Mouse (Mus musculus) neural tube, embryonic 12.5 days (tissue): ENCODE results near the gene Usp35. TPM values are rescaled to one million over a fixed set of nuclear protein-coding genes. Genes with fewer than 3 reads are reported as not detected.

Experiments
- ATAC-seq: fragments of 200-750 bp; cut with Nextera tagmentation; 2 replicates; pipeline ENCODE4 v1.8.0; 2017; ENCODE audit warnings: low read depth, mild to moderate bottlenecking, moderate TSS enrichment, moderate library complexity; ENCODE audit not compliant: low FRiP score
- H3K27ac ChIP-seq: fragments of 300-500 bp; sonication (generic); 2 replicates; pipeline ENCODE4 v1.5.1; 2016
- H3K27me3 ChIP-seq: fragments of 300-500 bp; sonication (generic); replicated peaks from 2 replicates; pipeline ENCODE4 v1.6.1; 2016; ENCODE audit warnings: mild to moderate bottlenecking
- H3K36me3 ChIP-seq: fragments of 300-500 bp; sonication (generic); 2 replicates; pipeline ENCODE4 v1.6.1; 2016; ENCODE audit warnings: mild to moderate bottlenecking
- H3K4me1 ChIP-seq: fragments of 300-500 bp; sonication (generic); 2 replicates; pipeline ENCODE4 v1.6.1; 2016
- H3K4me2 ChIP-seq: fragments of 300-500 bp; sonication (generic); replicated peaks from 2 replicates; pipeline ENCODE4 v1.6.1; 2016; ENCODE audit warnings: mild to moderate bottlenecking
- H3K4me3 ChIP-seq: fragments of 300-500 bp; sonication (generic); 2 replicates; pipeline ENCODE4 v1.5.1; 2016
- H3K9ac ChIP-seq: fragments of 300-500 bp; sonication (generic); 2 replicates; pipeline ENCODE4 v1.6.1; 2016; ENCODE audit warnings: mild to moderate bottlenecking
- H3K9me3 ChIP-seq: fragments of 300-500 bp; sonication (generic); 2 replicates; pipeline ENCODE4 v1.6.1; 2016; ENCODE audit warnings: mild to moderate bottlenecking
- WGBS: fragments of 180-500 bp; shearing (Covaris S2); methylation state at CpG from one replicate; pipeline ENCODE4 v1.1.7; 2016; 5-methylcytosine and 5-hydroxymethylcytosine counted together
- polyA plus RNA-seq: library from polyadenylated mRNA; unstranded; fragments of >200 nt; fragmentation: Nextera tagmentation; extraction: Ambion mirVana; gene quantifications from 2 replicates; pipeline ENCODE4 v1.2.1, GENCODE M21; 2016

The Usp35 gene
- polyA plus RNA-seq, 1 experiment from 2014 or later, result 4.9 TPM

- 67% methylated on average over 13 of the region's 13 CpGs for WGBS
- Histone ChIP-seq H3K27ac (no peak overlapping the region), H3K4me2 (no peak overlapping the region), H3K27me3 (peaks cover 36% of the 10 kb centered on the region), H3K4me1 (peaks cover 31% of the 10 kb centered on the region), H3K9me3 (no peaks in the 10 kb centered on the region), H3K36me3 (0 out of 2 replicates have a peak, but pooled peaks cover 2% of the 10 kb centered on the region), H3K9ac (no peak overlapping the region), H3K4me3 (no peak overlapping the region)
- no peak for ATAC-seq
Measured at GRCm38 (mm10) chr7:97328891-97329588, 2.8 kb downstream of the Usp35 start.

GRCm38 (mm10) chr7:97327376-97327775, 4.4 kb downstream of the Usp35 start:
- Histone ChIP-seq H3K4me1 (peaks cover 24% of the 10 kb centered on the region), H3K4me2 (no peak overlapping the region), H3K9me3 (no peaks in the 10 kb centered on the region), H3K27ac (no peak overlapping the region), H3K9ac (no peak overlapping the region), H3K4me3 (no peak overlapping the region), H3K36me3 (0 out of 2 replicates have a peak, but pooled peaks cover 5% of the 10 kb centered on the region), H3K27me3 (peaks cover 40% of the 10 kb centered on the region)
- 92% methylated on average over 4 of the region's 4 CpGs for WGBS
- no peak for ATAC-seq

- Histone ChIP-seq H3K4me1 (peaks cover 12% of the 10 kb centered on the region; the same call in 1 of the 2 replicates), H3K4me2 (peak overlapping the region; percentile 56), H3K9me3 (no peaks in the 10 kb centered on the region), H3K9ac (no peak overlapping the region), H3K27ac (no peak overlapping the region), H3K27me3 (peaks cover 40% of the 10 kb centered on the region), H3K36me3 (peaks cover 5% of the 10 kb centered on the region; the same call in 1 of the 2 replicates), H3K4me3 (peak overlapping the region; percentile 27)
- peak; percentile 43; the same call in 1 of the 2 replicates for ATAC-seq
- WGBS, result 14% methylated on average over 96 of the region's 96 CpGs
Measured at GRCm38 (mm10) chr7:97325156-97325985, 6.4 kb downstream of the Usp35 start.

- no peaks in the 10 kb centered on the region for H3K9me3 ChIP-seq
- H3K27me3 ChIP-seq, result peaks cover 40% of the 10 kb centered on the region
- H3K27ac ChIP-seq, result no peak overlapping the region
- H3K9ac ChIP-seq, result no peak overlapping the region
- no peak for ATAC-seq
- no peak overlapping the region for H3K4me3 ChIP-seq
- peaks cover 12% of the 10 kb centered on the region; the same call in 1 of the 2 replicates for H3K4me1 ChIP-seq
- H3K4me2 ChIP-seq, result no peak overlapping the region
- H3K36me3 ChIP-seq, result peaks cover 9% of the 10 kb centered on the region; the same call in 1 of the 2 replicates
- WGBS, result 94% methylated on average over 8 of the region's 8 CpGs
Measured at GRCm38 (mm10) chr7:97324342-97324741, 7.5 kb downstream of the Usp35 start.

GRCm38 (mm10) chr7:97317706-97318105, 14.1 kb downstream of the Usp35 start:
- no peaks in the 10 kb centered on the region for H3K4me1 ChIP-seq
- H3K4me2 ChIP-seq, result no peak overlapping the region
- peaks cover 19% of the 10 kb centered on the region for H3K36me3 ChIP-seq
- no peaks in the 10 kb centered on the region for H3K27me3 ChIP-seq
- H3K9ac ChIP-seq, result no peak overlapping the region
- no peaks in the 10 kb centered on the region for H3K9me3 ChIP-seq
- no peak overlapping the region for H3K27ac ChIP-seq
- no peak for ATAC-seq
- WGBS, result 84% methylated on average over 3 of the region's 3 CpGs
- H3K4me3 ChIP-seq, result no peak overlapping the region

- WGBS, result 86% methylated on average over 6 of the region's 6 CpGs
- Histone ChIP-seq H3K9ac (no peak overlapping the region), H3K36me3 (peaks cover 37% of the 10 kb centered on the region), H3K27me3 (no peaks in the 10 kb centered on the region), H3K4me2 (no peak overlapping the region), H3K9me3 (no peaks in the 10 kb centered on the region), H3K4me3 (no peak overlapping the region), H3K27ac (no peak overlapping the region), H3K4me1 (no peaks in the 10 kb centered on the region)
- no peak for ATAC-seq
Measured at GRCm38 (mm10) chr7:97315656-97316055, 16.2 kb downstream of the Usp35 start.

- no peak overlapping the region for H3K27ac ChIP-seq
- H3K4me2 ChIP-seq, result no peak overlapping the region
- H3K4me1 ChIP-seq, result no peaks in the 10 kb centered on the region
- H3K4me3 ChIP-seq, result no peak overlapping the region
- no peak overlapping the region for H3K9ac ChIP-seq
- H3K9me3 ChIP-seq, result no peaks in the 10 kb centered on the region
- H3K36me3 ChIP-seq, result peaks cover 44% of the 10 kb centered on the region
- 91% methylated on average over 5 of the region's 5 CpGs for WGBS
- ATAC-seq, result no peak
- H3K27me3 ChIP-seq, result no peaks in the 10 kb centered on the region
Measured at GRCm38 (mm10) chr7:97314646-97315045, 17.2 kb downstream of the Usp35 start.

- ATAC-seq, result no peak
- WGBS, result 82% methylated on average over 7 of the region's 7 CpGs
- Histone ChIP-seq H3K4me1 (no peaks in the 10 kb centered on the region), H3K4me2 (no peak overlapping the region), H3K9ac (no peak overlapping the region), H3K27me3 (no peaks in the 10 kb centered on the region), H3K27ac (no peak overlapping the region), H3K9me3 (no peaks in the 10 kb centered on the region), H3K36me3 (peaks cover 54% of the 10 kb centered on the region), H3K4me3 (no peak overlapping the region)
Measured at GRCm38 (mm10) chr7:97313364-97313995, 18.3 kb downstream of the Usp35 start.

- Histone ChIP-seq H3K4me2 (no peak overlapping the region), H3K9me3 (no peaks in the 10 kb centered on the region), H3K9ac (no peak overlapping the region), H3K4me3 (no peak overlapping the region), H3K27ac (no peak overlapping the region), H3K27me3 (no peaks in the 10 kb centered on the region), H3K36me3 (peaks cover 59% of the 10 kb centered on the region), H3K4me1 (no peaks in the 10 kb centered on the region)
- WGBS, result 90% methylated on average over 6 of the region's 6 CpGs
- ATAC-seq, result no peak
Measured at GRCm38 (mm10) chr7:97312856-97313255, 19.0 kb downstream of the Usp35 start.

- no peak overlapping the region for H3K4me2 ChIP-seq
- no peaks in the 10 kb centered on the region for H3K4me1 ChIP-seq
- ATAC-seq, result no peak
- H3K4me3 ChIP-seq, result no peak overlapping the region
- H3K27ac ChIP-seq, result no peak overlapping the region
- H3K36me3 ChIP-seq, result peaks cover 64% of the 10 kb centered on the region
- H3K9ac ChIP-seq, result no peak overlapping the region
- 93% methylated on average over 17 of the region's 17 CpGs for WGBS
- no peaks in the 10 kb centered on the region for H3K9me3 ChIP-seq
- H3K27me3 ChIP-seq, result no peaks in the 10 kb centered on the region
Measured at GRCm38 (mm10) chr7:97312196-97312595, 19.6 kb downstream of the Usp35 start.

- no peak for ATAC-seq
- H3K9ac ChIP-seq, result no peak overlapping the region
- no peaks in the 10 kb centered on the region for H3K27me3 ChIP-seq
- H3K9me3 ChIP-seq, result no peaks in the 10 kb centered on the region
- WGBS, result 94% methylated on average over 14 of the region's 14 CpGs
- no peaks in the 10 kb centered on the region for H3K4me1 ChIP-seq
- peaks cover 67% of the 10 kb centered on the region for H3K36me3 ChIP-seq
- no peak overlapping the region for H3K27ac ChIP-seq
- no peak overlapping the region for H3K4me2 ChIP-seq
- no peak overlapping the region for H3K4me3 ChIP-seq
Measured at GRCm38 (mm10) chr7:97311620-97312019, 20.2 kb downstream of the Usp35 start.

- no peak for ATAC-seq
- WGBS, result 89% methylated on average over 3 of the region's 3 CpGs
- H3K36me3 ChIP-seq, result peaks cover 80% of the 10 kb centered on the region
- H3K4me2 ChIP-seq, result no peak overlapping the region
- no peak overlapping the region for H3K4me3 ChIP-seq
- H3K9ac ChIP-seq, result no peak overlapping the region
- H3K9me3 ChIP-seq, result no peaks in the 10 kb centered on the region
- H3K27ac ChIP-seq, result no peak overlapping the region
- H3K27me3 ChIP-seq, result no peaks in the 10 kb centered on the region
- no peaks in the 10 kb centered on the region for H3K4me1 ChIP-seq
Measured at GRCm38 (mm10) chr7:97310341-97310635, 21.5 kb downstream of the Usp35 start.
